Mouse (Mus musculus): ENCODE measurements around the gene 1110051M20Rik.

DNA sequence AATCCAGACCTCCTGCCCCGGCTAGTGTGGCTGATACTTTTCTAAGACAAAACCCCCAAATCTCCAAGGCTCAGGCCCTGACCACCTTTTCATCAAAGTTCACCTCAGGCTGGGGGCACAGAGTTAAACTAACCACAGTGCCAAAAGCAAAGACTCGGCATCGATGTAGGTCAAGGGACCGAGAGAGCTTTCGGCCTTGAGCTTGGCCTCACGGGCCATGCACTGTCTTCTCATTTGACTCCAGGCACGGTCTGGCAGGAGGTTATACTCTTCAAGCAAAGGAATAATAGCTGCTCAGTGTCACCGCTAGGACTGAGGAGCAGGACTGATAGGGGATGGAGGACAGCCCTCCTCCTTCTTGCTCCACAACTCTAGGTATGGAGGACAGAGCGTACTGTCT lies 138.6 kb downstream of the 1110051M20Rik start:
- TF ChIP-seq CTCF (IDR thresholded peaks at IDR 0.05; ENCODE audit: low read depth, low read length) (no peak), GATA1 (IDR thresholded peaks at IDR 0.05; ENCODE audit: borderline replicate concordance, low read length) (no peak)
